Mouse (Mus musculus) heart, adult 2 months (tissue): ENCODE measurements around the gene Crk. TPM values are rescaled to one million over a fixed set of nuclear protein-coding genes. Genes with fewer than 3 reads are reported as not detected.

ENCODE experiments used
- DNase-seq, 2 experiments: peaks; one replicate each; pipeline ENCODE4 v3.0.0; 2021
- H3K27ac ChIP-seq: fragments of 200-600 bp; 2 replicates; pipeline ENCODE4 v1.8.1; 2022
- H3K27me3 ChIP-seq: fragments of 200-500 bp; 2 replicates; pipeline ENCODE4 v1.6.1; 2012; ENCODE audit warnings: mild to moderate bottlenecking, low read length, inconsistent platforms, mixed read lengths; ENCODE audit not compliant: control insufficient read depth, insufficient read depth
- H3K36me3 ChIP-seq: fragments of 200-500 bp; 2 replicates; pipeline ENCODE4 v1.6.1; 2012; ENCODE audit warnings: low read length, inconsistent platforms; ENCODE audit not compliant: control insufficient read depth, insufficient read depth
- H3K4me1 ChIP-seq: fragments of 200-500 bp; 2 replicates; pipeline ENCODE4 v1.6.1; 2011; ENCODE audit warnings: low read length; ENCODE audit not compliant: control insufficient read depth, insufficient read depth
- H3K4me3 ChIP-seq: fragments of 200-600 bp; 2 replicates; pipeline ENCODE4 v1.8.1; 2022
- H3K79me2 ChIP-seq: fragments of 200-500 bp; replicated peaks from 2 replicates; pipeline ENCODE4 v1.6.1; 2012; ENCODE audit warnings: mild to moderate bottlenecking, inconsistent platforms, low read length, moderate library complexity, mixed read lengths; ENCODE audit not compliant: control insufficient read depth, insufficient read depth
- H3K9ac ChIP-seq: fragments of 200-500 bp; 2 replicates; pipeline ENCODE4 v1.6.1; 2012; ENCODE audit warnings: low read depth, mild to moderate bottlenecking, control low read depth, inconsistent platforms, low read length, mixed read lengths
- CTCF ChIP-seq: fragments of 200-600 bp; IDR thresholded peaks from 2 replicates; pipeline ENCODE4 v1.8.1; 2022; ENCODE audit warnings: antibody characterized with exemption, mild to moderate bottlenecking, moderate library complexity
- EP300 ChIP-seq: fragments of 200-500 bp; IDR thresholded peaks from 2 replicates; pipeline ENCODE4 v1.6.1; 2011; ENCODE audit warnings: low read depth, low read length, control low read depth; ENCODE audit not compliant: insufficient read depth
- POLR2A ChIP-seq: fragments of 200-500 bp; IDR thresholded peaks from 2 replicates; pipeline ENCODE4 v1.6.1; 2011; ENCODE audit warnings: mild to moderate bottlenecking, low read depth, low read length, control low read depth; ENCODE audit not compliant: insufficient read depth
- WGBS: fragments of 180-500 bp; shearing (Covaris S2); methylation state at CpG from one replicate; pipeline ENCODE4 v1.1.7; 2018; 5-methylcytosine and 5-hydroxymethylcytosine counted together
- intact Hi-C: fragments of 180-260 bp; cut with DNase I; formaldehyde crosslinking; loops from one replicate; pipeline ENCODE4 v1.15.1; 2025
- polyA plus RNA-seq: library from polyadenylated mRNA; depleted of rRNA; stranded (reverse); fragments of >200 nt; gene quantifications from 2 replicates; pipeline ENCODE4 v1.2.3, GENCODE M21; 2012
- total RNA-seq, 2 experiments: library from RNA; stranded (reverse); gene quantifications; 2 replicates each; pipeline ENCODE4 v1.2.3; 2021

Crk gene
- total and polyA plus RNA-seq, 3 experiments = 27.6 to 90.3 (median 82.9) TPM

GRCm38 (mm10) chr11:75634801-75635200 lies 44.3 kb upstream of the Crk start:
- whole genome bisulfite sequencing = 32% methylated on average over 3 of the region's 3 CpGs

GRCm38 (mm10) chr11:75635315-75635714 lies 43.7 kb upstream of the Crk start:
- H3K4me1 ChIP-seq = peaks cover 23% of the 10 kb centered on the region
- H3K4me3 ChIP-seq = no peak overlapping the region
- no peaks in the 10 kb centered on the region; the same call in 1 of the 2 replicates for H3K79me2 ChIP-seq
- TF ChIP-seq POLR2A = no peak
- TF ChIP-seq CTCF = no peak
- TF ChIP-seq EP300 = peak; percentile 71; the same call in 1 of the 2 replicates
- 36% methylated on average over 11 of the region's 11 CpGs for WGBS
- DNase-seq = peak; percentile 56 to 63
- intact Hi-C loops = loop anchor here (1.0 to 2.0 kb wide), 2 partner anchors 12 to 43 kb away; partner anchors contain the start of gene Crk
- 0 out of 2 replicates have a peak overlapping the region, but pooled peaks have one; percentile 22 for H3K9ac ChIP-seq
- H3K27ac ChIP-seq = peak overlapping the region; percentile 74
- H3K36me3 ChIP-seq = peaks cover 15% of the 10 kb centered on the region
- H3K27me3 ChIP-seq = no peaks in the 10 kb centered on the region

More at GRCm38 (mm10) chr11:75634801-75635200, 44.3 kb upstream of the Crk start:
- Histone ChIP-seq H3K4me1 (peaks cover 23% of the 10 kb centered on the region), H3K79me2 (no peaks in the 10 kb centered on the region; the same call in 1 of the 2 replicates), H3K9ac (no peak overlapping the region), H3K27ac (peak overlapping the region; percentile 74), H3K27me3 (no peaks in the 10 kb centered on the region), H3K4me3 (peak overlapping the region; percentile 6; the same call in 1 of the 2 replicates), H3K36me3 (peaks cover 15% of the 10 kb centered on the region)
- TF ChIP-seq CTCF (no peak), EP300 (no peak), POLR2A (no peak)
- intact Hi-C loops = loop anchor here (1.0 to 2.0 kb wide), 2 partner anchors 12 to 44 kb away; partner anchors contain the start of gene Crk
- peak in 1 of 2 experiments; percentile 37 for DNase-seq

- intact Hi-C loops = no loop called here
- Histone ChIP-seq H3K79me2 (no peaks in the 10 kb centered on the region), H3K27ac (no peak overlapping the region), H3K4me3 (no peak overlapping the region), H3K4me1 (peaks cover 9% of the 10 kb centered on the region), H3K9ac (no peak overlapping the region), H3K27me3 (no peaks in the 10 kb centered on the region), H3K36me3 (no peaks in the 10 kb centered on the region)
- no peak for TF ChIP-seq POLR2A
- no peak for TF ChIP-seq EP300
- no peak for TF ChIP-seq CTCF
- no peak for DNase-seq
- WGBS = 85% methylated on average over 5 of the region's 5 CpGs
Measured at GRCm38 (mm10) chr11:75643323-75643722, 35.7 kb upstream of the Crk start.

GRCm38 (mm10) chr11:75644684-75645083 lies 34.4 kb upstream of the Crk start:
- no peak overlapping the region for H3K9ac ChIP-seq
- no peaks in the 10 kb centered on the region for H3K79me2 ChIP-seq
- peaks cover 17% of the 10 kb centered on the region for H3K4me1 ChIP-seq
- intact Hi-C loops = no loop called here
- no peak overlapping the region for H3K27ac ChIP-seq
- WGBS = 80% methylated on average over 9 of the region's 9 CpGs
- peaks cover 2% of the 10 kb centered on the region; the same call in 1 of the 2 replicates for H3K36me3 ChIP-seq
- TF ChIP-seq POLR2A (no peak), CTCF (no peak), EP300 (no peak)
- peak in 1 of 2 experiments; percentile 39 for DNase-seq
- no peak overlapping the region for H3K4me3 ChIP-seq
- no peaks in the 10 kb centered on the region for H3K27me3 ChIP-seq

GRCm38 (mm10) chr11:75647681-75648211 lies 31.3 kb upstream of the Crk start:
- no peak overlapping the region for H3K9ac ChIP-seq
- no peaks in the 10 kb centered on the region for H3K79me2 ChIP-seq
- no peaks in the 10 kb centered on the region for H3K27me3 ChIP-seq
- peaks cover 27% of the 10 kb centered on the region for H3K4me1 ChIP-seq
- WGBS = 31% methylated on average over 6 of the region's 6 CpGs
- H3K27ac ChIP-seq = peak overlapping the region; percentile 98
- no peak overlapping the region for H3K4me3 ChIP-seq
- peak; percentile 70 to 79 for DNase-seq
- TF ChIP-seq POLR2A (peak; percentile 28; the same call in 1 of the 2 replicates), CTCF (no peak), EP300 (peak; percentile 20; the same call in 1 of the 2 replicates)
- H3K36me3 ChIP-seq = peaks cover 2% of the 10 kb centered on the region; the same call in 1 of the 2 replicates
- intact Hi-C loops = loop anchor here (1.0 kb wide), 1 partner anchor 12 kb away; no protein-coding TSS in a partner anchor

- peak; percentile 69 to 79 for DNase-seq
- no peak overlapping the region for H3K9ac ChIP-seq
- no peaks in the 10 kb centered on the region for H3K79me2 ChIP-seq
- WGBS = 42% methylated on average over 4 of the region's 4 CpGs
- peaks cover 2% of the 10 kb centered on the region; the same call in 1 of the 2 replicates for H3K36me3 ChIP-seq
- no peak overlapping the region for H3K4me3 ChIP-seq
- no peaks in the 10 kb centered on the region for H3K27me3 ChIP-seq
- H3K4me1 ChIP-seq = peaks cover 30% of the 10 kb centered on the region
- TF ChIP-seq CTCF (0 out of 2 replicates have a peak, but pooled peaks have one; percentile 15), POLR2A (peak; percentile 62), EP300 (peak; percentile 95)
- intact Hi-C loops = no loop called here
- peak overlapping the region; percentile 98 for H3K27ac ChIP-seq
Measured at GRCm38 (mm10) chr11:75649155-75649561, 29.9 kb upstream of the Crk start.
